Mouse (Mus musculus) heart, adult 11 months (tissue): ENCODE results near the gene Nudt21.
"Not testable (repeated sequence)": the region's sequence is repeated elsewhere in the genome, so short reads cannot be mapped to it uniquely, and the experiment has no call there.

Experiments
- DNase-seq: peaks from one replicate; pipeline ENCODE4 v3.0.0; 2022

Nudt21 gene

DNA sequence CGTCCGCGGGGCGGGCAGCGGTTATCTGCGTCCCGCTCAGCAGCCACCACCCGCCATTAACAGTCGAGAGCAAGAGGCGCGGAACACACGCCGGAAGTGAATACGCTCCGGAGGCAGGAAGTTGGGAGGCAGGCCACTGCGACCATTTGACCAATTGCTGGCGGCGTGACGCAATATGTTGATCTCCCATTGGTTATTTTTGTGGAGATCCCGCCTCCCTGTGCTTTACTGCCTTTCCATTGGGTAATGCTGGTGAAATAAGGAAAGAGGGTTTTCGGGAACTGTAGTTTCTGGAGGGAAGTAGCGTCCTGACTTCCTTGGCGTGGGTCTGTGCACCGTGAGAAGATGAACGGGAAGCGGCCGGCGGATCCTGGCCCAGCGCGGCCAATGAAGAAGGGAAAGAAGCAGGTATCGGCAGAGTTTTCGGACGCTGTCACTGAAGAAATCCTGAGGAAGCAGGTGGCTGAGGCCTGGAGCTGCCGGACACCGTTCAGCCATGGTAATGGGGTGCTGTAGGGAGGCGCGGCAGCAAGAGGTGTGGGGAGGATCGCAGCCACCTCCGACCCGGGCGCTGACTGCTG is at the start of gene Nudt21, which contains the start of gene Ogfod1:
Gene Nudt21 (minus strand): TSS at position 88 of the 581 bp plus-strand sequence.
Gene Ogfod1 (plus strand): TSS at position 255 of the 581 bp plus-strand sequence.
- DNase-seq, result peak; percentile 100

DNA sequence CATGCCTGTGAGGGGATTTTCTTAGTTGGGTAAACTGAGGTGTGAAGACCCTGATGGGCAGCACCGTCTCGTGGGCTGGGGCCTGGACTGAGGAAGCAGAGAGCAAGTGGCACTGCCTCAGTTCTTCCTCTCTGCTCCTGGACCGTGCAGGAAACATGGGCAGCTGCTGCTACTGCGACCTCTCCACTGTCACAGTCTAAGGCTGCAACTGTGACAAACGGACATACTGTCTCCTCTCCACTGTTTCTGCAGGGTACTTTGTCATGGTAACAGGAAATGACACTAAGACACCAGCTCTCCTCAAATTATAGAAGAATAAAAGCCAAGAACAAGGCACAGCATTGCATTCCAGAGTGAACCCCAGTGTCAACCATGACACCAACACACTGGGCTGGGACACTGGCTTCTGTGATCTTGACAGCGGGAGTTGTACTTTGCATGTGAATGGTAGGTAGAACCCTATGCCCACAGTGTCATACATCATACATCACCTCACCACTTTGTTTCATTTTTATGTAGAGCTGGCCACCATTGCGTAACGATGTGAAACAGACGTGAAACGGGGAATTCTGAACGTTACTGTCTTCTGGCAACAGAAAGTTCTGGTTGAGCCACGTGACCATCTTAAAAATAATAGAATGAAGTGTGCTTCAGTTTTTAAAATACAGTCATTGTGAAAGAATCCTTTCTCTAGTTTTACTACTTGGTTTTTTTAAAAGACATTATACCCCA is 39.8 kb upstream of the Nudt21 start:
- peak; percentile 75 for DNase-seq

DNA sequence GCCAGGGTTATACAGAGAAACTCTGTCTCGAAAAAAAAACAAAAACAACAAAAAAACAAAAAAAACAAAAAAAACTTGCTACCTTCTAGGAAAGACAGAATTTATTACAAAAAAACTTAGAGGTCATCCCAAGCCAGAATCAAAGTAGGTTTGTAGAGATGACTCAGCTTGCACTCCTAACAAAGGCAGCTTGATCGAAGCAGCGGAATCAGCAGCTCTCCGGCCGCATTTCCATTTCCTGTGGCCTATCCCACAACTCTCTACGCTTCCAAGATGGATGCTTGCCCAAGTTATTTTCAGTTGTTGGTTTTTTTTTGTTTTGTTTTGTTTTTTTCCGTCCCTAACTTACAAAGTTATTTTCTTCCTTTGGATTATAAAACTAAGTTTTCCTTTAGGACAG is 32.0 kb upstream of the Nudt21 start:
- DNase-seq, result peak; percentile 86

DNA sequence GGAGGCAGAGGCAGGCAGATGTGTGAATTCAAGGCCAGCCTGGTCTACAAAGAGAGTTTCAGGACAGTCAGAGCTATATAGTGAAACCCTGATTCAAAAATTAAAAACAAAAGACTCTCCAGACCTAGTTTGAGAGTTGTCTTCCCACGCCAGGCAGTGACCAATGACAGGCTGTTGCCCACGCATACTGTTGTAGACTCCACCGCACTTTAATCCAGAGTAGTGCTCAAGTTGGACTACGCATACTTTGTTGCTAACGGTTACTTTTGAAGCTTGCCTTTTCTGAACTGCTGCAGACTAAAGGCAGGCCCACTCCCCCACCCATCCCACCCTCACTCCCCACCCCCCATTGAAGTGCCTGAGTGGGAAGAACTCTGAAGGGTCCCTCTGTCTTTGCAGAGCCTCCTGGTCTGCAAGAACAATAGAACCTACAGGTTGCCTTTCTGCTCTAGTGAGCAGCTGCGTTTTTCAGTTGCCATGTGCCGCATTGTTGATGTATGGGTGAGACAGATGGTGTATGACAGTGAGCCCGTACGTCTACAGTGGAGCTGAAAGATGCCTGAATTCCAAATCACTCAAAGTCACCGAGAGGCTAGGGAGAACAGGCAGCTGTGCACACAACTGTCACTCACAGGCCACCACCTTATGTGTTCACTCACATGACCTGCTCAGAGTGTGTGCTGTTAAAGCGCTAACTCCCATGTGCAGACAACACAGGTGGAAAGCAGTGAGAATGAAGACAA is 29.5 kb upstream of the Nudt21 start:
- peak; percentile 65 for DNase-seq

DNA sequence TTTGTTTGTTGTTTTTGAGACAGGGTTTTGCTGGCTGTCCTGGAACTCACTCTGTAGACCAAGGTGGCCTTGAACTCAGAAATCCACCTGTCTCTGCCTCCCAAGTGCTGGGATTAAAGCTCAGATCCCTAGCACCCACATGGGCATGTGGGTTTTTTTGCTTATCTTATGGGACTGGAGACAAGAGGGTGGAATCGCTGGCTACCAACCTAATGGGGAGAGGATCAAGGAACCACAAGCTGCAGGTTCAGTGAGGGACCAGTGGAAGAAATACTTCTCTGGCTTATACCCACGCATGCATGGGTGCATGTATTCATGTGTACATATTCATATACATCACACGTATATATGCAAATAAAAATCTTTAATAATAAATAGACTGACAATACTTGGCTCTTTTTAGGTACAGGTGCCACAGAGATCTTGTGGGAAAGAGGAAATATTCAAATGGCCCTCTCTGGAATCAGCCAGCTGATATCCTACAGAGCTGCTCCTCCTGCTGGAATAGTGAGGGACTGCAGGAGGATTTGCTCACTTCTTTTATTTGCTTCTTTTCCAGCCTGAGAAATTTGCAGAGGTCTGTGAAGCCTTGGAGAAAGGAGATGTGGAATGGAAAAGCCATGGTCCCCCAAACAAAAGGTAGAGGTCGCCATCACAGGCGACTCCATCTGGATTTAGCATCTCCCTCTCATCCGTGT is 20.5 kb upstream of the Nudt21 start:
- DNase-seq, result peak; percentile 74

DNA sequence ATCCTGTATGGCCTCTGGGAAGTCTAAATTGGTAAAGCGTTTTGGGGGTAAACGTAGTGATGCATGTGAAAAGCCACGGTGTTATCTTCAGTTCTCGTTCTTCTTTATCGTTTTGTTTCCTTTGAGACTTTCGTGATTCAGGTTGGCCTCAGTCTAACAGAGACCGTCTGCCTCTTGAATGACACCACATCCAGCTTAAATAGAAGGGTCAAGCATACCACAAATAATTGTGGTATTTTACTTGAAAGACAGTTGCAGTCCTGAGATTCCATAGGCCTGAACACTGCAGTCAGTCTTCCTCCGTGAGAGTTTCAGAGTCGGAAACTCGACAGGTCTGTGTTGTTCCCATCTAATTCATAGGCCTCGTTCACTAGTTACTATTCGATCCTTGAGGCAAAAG is 15.9 kb upstream of the Nudt21 start:
- DNase-seq, result no peak

DNA sequence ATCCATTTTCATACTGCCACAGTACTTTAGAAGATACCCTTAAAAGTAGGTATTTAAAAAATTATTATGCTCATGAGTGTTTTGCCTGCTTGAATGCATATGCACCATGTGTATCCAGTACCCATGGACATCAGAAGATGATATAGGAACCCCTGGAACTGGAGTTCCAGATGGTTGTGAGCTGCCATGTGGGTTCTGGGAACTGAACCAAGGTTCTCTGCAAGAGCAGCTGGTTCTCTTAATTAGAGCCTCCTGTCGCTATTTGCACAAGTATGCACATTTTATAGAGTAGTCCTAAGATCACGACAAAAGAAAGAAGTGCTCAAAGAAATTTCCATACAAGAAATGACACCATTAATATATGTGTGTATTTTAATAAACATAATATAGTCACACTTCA is 11.0 kb upstream of the Nudt21 start:
- peak; percentile 71 for DNase-seq

DNA sequence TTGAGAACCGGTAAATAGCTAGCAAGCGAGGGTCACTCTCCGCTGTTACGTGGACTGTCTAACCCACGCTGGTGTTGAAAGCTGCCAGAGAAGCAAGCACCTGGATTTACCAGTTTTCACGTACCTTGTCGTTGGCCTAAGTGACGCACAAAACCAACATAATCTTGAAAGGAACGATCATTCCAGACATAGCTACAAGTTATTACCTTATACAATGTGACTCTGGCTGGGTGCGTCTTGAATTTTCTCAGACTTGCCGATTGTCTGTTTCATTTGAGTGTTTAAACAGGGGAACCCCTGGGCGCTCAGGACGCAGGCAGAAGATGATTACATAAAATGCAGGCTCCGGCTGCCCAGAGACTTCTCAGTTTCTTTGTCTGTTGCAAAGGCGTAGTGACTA is 975 bp upstream of the Nudt21 start:
- DNase-seq, result peak; percentile 74

DNA sequence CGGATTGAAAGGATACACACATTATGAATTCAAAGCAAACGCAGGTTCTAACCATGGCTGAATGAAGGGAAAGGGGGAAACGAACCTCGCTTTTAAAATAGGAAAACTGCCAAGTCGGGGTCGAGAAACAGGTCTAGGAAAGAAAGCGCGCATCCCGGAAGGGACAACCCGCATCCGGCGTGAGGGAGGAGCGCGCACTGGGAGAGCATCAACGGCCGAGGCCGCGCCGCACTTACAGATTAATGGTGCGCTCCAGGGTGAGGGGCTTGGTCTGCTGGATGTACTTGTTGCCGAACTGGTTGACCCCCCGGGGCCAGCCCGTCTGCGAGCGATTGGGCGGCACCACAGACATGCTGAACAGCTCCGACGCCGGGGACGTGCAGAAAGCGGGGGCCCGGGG is 290 bp downstream of the Nudt21 start:
- not testable (repeated sequence) for DNase-seq

DNA sequence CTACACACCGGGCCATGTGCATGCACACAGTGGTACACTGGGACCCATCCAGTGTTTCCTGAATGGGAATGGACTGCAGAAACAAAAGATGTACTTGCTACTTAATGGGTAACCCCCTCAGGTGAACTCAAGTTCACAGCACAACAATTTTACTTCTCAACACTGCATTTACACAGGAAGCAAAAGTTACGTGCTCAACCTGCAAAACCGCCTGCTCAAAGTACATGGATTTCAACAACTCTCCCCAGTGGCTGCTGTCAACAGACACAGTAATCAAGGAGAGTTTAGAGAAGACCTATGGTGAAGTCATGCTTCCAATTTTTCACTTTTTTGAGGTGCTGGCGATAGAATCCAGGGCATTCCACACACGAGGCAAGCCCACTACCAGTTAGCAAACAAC is 1.6 kb downstream of the Nudt21 start:
- peak; percentile 79 for DNase-seq

DNA sequence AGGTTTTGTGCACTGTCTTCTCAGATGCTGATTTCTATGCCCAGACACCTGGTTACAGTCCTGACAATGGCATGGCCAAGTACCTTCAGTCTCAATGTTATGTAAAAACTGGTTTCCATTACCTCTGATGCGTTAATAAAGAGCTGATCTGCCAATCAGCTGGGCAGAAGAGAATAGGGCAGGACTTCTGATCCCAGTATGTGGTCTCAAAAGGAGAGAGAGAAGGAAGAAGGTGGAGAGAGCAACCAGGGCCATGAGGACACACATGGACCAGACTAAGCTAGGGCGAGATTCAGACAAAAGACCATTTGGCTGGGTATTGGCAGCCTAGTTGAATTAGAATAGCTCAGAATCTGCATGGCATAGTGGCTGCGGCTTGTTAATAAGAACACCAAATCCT is 3.2 kb downstream of the Nudt21 start:
- peak; percentile 66 for DNase-seq

DNA sequence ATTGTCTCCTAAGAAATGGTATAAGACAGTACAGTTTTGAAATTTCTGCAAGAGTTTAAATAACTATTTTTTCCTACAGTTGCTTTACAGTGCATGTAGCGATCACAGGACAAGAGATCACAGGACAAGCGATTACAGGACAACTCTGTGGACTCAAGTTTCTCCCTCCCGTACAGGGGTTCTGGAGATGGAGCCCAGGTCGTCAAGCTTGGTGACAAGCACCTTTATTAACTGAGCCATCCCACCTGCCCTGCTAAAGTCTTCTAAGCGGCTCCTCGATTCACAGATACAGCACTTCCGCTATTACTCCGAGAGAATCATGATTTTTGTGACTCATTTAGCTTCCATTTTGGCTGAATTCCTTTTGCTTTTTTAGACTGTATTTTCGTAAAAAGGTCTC is 7.1 kb downstream of the Nudt21 start:
- DNase-seq, result peak; percentile 61

DNA sequence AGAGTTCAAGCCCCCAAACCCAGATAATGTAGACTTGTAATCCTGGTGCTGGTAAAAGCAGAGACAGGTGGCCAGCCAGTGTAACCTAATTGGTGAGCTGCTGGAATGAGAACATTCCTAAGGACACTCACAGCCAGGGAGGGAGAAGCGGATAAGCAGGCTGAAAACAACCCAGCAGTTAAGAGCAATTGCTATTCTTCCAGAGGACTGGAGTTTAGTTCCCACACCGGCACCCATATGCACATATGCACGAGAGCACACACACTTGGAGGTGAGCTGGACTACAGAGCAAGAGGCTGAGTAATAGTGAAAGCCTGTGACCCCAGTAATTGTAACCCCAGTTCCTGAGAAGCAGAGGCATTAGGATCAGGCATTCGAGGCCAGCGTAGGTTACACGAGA is 12.9 kb downstream of the Nudt21 start:
- peak; percentile 59 for DNase-seq

DNA sequence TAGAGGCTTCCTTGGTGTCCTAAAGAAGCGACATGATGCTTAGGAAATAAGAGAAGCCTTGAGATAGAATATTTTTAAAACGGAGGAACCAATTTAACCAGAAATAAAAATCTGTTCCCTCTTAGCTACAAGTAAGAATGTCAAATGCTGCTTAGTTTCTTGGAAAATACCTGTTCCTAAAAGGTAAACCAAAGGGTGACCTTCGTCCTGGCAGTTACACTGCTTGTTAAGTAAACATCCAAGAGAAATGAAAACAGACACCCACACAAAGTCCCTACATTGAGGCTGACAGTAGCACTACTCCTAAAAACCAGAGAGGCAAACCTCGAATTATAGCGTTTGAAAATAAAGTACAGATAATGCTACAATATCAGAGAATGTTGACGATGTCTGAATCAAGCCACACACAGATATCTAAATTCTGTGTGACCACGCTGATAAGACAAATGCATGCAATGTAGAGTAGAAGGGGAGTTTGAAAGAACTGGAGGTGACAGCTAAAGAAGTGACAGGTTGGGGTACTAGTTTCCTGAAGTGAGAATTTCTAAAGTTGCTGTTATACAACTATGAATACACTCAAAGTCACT is 23.7 kb downstream of the Nudt21 start:
- DNase-seq, result no peak

DNA sequence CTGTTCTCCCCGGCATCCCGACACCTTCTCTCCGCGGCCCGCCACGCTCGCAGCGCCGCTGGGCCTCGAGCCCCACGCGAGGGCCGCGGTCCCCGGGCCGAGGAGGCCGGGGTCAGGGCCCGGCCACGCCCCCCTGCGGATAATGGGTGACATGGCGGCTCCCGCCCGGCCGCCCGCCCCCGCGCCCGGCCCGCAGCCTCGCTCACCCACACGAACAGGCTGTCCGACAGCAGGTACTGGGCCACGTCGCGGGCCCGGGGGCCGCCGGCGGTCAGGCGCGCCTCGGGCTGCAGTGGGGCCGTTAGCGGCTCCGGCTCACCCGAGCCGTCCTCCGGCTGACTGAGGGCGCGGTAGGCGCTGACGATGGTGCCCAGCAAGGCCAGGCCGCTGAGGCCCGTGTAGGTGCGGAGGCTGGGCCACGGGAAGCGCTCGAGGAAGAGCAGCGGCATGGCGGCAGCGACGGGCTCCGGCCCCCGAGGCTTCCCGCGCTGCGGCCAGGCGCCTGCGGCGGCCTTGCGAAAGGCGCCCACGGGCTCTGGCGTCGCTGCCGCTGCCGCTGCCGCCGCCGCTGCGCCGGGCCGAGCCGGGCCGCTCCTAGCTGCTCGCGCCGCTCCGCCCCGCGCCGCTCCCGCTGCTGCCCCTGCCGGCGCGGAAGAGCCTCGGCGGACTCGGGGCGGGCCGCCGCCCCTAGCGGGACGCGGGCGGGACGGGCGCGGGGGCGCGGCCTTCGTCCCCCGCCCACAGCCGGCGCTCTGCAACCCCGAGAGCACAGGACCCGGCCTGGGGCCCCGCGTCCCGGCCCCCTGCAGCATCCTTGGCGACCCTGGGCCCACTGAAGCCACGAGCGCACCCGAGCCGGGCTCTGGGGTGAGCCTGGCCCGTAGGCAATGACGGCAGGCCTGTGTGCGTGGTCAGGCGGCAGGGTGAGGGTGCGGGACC is 24.5 kb downstream of the Nudt21 start, which contains the start of gene Amfr:
Gene Amfr (minus strand): TSS at position 830 of the 939 bp plus-strand sequence.
- DNase-seq, result peak; percentile 96

DNA sequence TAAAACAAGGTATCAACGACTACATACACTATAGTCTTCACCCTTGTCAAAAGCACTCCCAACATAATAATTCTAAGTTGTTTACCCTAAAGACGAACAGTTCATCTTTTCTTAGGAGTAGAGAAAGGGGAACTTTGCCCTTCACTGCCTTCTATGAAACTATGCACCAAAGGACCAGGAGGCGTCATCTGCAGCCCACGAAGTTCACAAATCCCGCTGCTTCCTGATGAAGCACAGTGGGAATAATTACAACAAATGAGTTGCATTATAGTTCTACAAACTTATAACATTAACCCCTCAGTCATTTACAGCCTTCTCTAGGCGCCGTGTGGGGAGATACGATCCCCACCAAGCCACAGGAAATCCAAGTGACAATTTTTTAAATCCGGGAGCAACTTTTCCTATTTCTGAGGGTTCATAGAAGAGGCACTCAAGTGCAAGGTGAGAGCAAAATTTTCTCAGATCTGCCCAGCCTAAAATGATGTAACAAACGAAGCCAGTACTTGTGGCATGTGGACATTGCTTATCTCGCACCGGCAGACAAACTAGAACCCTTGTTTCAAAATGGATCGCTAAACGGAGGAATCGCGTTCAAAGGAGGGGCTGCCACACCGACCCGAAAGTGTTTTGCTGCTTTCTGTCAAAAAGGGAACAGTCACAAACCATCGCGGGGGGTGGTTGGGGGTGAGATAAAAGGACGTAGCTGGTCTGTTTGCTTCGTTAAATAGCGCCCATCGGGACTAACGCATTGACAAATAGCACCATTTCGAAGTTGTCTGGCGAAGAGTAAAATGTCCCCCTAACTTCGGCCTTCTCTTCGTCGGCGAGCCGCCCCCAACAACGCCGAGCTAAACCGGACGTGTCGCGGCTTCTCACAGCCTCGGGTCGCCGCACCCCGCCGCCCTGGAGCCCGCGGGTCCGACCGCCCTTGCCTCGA is 25.5 kb downstream of the Nudt21 start:
- peak; percentile 79 for DNase-seq

DNA sequence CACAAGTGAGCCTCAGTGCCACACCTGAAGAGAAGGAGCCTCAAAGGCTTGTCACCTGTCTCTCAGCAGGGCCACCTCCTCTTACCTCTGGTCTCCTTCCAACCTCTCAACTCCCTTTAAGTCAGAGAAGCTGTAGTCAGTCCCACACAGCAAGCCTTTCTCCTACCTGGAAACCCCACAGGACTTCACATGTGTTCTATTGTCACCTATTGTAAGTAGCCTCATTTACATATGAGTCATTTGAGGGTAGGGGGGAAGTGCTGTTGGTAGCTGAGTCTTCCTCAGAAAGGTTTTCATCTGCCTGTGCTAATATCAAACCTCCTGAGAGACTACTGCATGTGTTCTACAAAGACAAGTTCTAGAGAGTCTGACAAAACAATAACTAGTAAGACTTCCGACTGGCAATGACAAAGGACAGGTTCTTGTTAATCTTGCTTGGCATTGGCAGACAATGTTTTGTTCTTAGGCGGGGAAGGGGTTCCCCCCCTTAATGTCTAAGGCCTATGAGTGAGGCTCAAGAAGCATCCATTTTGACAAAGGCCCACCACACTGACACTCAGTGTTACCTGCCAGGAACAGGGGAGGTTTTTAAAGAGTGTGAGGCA is 26.6 kb downstream of the Nudt21 start:
- peak; percentile 80 for DNase-seq

DNA sequence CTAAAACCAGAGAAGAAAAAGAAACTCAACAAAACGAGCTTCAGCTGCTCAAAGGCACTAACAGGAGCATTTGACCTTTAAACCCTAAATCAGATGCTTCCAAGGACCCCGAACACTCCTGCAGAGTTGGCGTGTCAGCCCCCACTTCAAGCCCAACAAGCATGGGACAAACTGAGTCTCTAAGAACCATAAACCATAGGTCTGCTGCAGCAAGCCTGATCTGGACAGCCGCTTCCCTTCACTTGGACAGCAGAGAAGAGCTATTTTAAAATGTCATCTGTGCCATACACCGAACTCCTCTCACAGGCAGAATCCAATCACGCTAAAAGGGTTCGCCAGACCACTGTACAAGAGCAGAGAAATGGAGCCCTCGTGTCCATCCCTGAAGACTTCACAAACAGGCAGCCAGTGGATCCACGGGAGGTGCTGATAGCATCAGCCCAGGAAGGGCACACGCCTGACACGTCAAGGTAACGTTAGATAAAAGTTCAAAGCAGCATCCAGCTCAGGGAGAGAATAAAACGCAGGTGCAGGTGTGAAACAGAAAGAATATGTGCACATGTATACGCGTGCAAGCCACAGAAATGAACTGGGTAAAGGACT is 27.5 kb downstream of the Nudt21 start:
- DNase-seq, result peak; percentile 84

DNA sequence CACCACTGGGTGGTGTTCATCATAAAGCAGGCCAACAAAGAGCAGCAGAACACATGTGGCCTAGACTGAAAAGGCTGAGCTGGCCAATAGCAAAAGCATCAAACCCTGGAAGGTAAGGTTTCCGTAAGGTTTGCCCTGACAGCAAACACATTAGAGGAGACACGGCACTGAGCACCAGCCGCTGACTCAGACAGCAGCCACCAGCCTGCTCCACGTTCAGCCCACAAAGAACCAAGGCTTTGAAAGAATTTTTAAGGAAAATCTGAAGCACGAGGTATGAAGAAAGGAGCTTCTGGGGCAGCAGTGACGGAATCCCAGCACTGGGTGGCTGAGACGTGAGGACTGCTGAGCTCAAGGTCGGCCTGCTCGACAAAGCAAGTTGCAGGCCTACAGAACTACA is 32.7 kb downstream of the Nudt21 start:
- DNase-seq, result peak; percentile 41

DNA sequence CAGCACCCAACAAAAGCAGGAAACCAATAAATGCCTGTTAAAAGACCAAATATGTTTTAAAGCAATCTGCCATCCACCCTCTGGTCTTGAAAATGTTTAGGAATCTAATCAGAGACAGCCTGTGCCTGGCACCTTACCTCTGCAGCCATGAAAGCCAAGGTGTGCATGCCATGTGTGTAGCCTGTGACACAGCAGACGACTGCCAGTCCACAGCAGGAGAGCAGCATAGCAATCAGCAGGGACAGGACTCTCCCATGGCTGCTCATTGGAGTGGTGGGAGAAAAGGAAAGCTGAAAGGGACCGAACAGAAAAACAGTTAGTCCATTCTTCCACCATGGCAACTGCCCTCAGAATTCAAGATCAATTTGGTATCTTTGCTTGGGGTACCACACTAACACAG is 37.9 kb downstream of the Nudt21 start:
- no peak for DNase-seq
